Comparison of ENCODE assay signal across 12 mouse cellular contexts in genomic region chr7:92264325-92264724, GRCm38 (mm10).
DNase-seq lines count a peak whose midpoint lies in the region; ATAC-seq and TF ChIP-seq lines count a peak whose summit lies in the region.
"Had no signal": no experiment of that assay in that cellular context is flagged by ENCODE, and none has a peak within 500 bp of the region (broad histone marks: within the 10 kb centered on the region; RNA-seq: fewer than 3 reads in every experiment).

No protein-coding gene starts in this region.

- 84% methylated on average over 3 of the region's 3 CpGs for WGBS in midbrain, embryonic 12.5 days
- 91% methylated on average over 3 of the region's 3 CpGs for WGBS in midbrain, embryonic 10.5 days
- WGBS in cerebellum, adult 2 months, result 8% methylated on average over 3 of the region's 3 CpGs
- WGBS in forebrain, embryonic 16.5 days, result 59% methylated on average over 3 of the region's 3 CpGs
- 49% methylated on average over 3 of the region's 3 CpGs for WGBS in neural tube, embryonic 13.5 days

- no peaks in the 10 kb centered on the region for H3K36me3 ChIP-seq in midbrain, embryonic 12.5 days
- no peaks in the 10 kb centered on the region for H3K36me3 ChIP-seq in midbrain, embryonic 10.5 days
- H3K36me3 ChIP-seq in forebrain, embryonic 16.5 days (ENCODE audit: control insufficient read depth, insufficient read depth), result no peaks in the 10 kb centered on the region
- no peaks in the 10 kb centered on the region for H3K36me3 ChIP-seq in neural tube, embryonic 13.5 days
- H3K36me3 ChIP-seq: heart, embryonic 15.5 days had no signal

- TF ChIP-seq POLR2A in cerebellum, adult 2 months (IDR thresholded peaks at IDR 0.05; ENCODE audit: borderline replicate concordance, insufficient read depth, low read length), result no peak

- no peak for DNase-seq in midbrain, embryonic 10.5 days (ENCODE audit: low spot score)
- DNase-seq in cerebellum, adult 2 months, result peak; percentile 76 to 94
- no peak for DNase-seq in heart, adult 11 months
- no peak for DNase-seq in thymus, postnatal 4 days
- DNase-seq: kidney, postnatal 36 days; spleen, adult 18-20 months had no signal

- no peaks in the 10 kb centered on the region for H3K4me1 ChIP-seq in midbrain, embryonic 12.5 days
- no peaks in the 10 kb centered on the region for H3K4me1 ChIP-seq in midbrain, embryonic 10.5 days
- peaks cover 31% of the 10 kb centered on the region for H3K4me1 ChIP-seq in cerebellum, adult 2 months (ENCODE audit: control insufficient read depth, insufficient read depth, low read length)
- H3K4me1 ChIP-seq in forebrain, embryonic 16.5 days (replicated peaks; ENCODE audit: control insufficient read depth, insufficient read depth, low read length), result peaks cover 10% of the 10 kb centered on the region
- H3K4me1 ChIP-seq in neural tube, embryonic 13.5 days (replicated peaks), result peaks cover 15% of the 10 kb centered on the region
- H3K4me1 ChIP-seq: heart, embryonic 15.5 days had no signal

- no peak overlapping the region for H3K4me3 ChIP-seq in midbrain, embryonic 12.5 days
- H3K4me3 ChIP-seq in midbrain, embryonic 10.5 days, result no peak overlapping the region
- H3K4me3 ChIP-seq in cerebellum, adult 2 months (replicated peaks; ENCODE audit: insufficient read depth, low read depth, low read length), result no peak overlapping the region
- no peak overlapping the region for H3K4me3 ChIP-seq in forebrain, embryonic 16.5 days (replicated peaks; ENCODE audit: low read length)
- H3K4me3 ChIP-seq in neural tube, embryonic 13.5 days, result no peak overlapping the region
- H3K4me3 ChIP-seq: heart, embryonic 15.5 days had no signal

- H3K27me3 ChIP-seq in midbrain, embryonic 12.5 days, result no peaks in the 10 kb centered on the region
- H3K27me3 ChIP-seq in midbrain, embryonic 10.5 days (ENCODE audit: low read depth, poor library complexity, severe bottlenecking), result no peaks in the 10 kb centered on the region
- no peaks in the 10 kb centered on the region for H3K27me3 ChIP-seq in cerebellum, adult 2 months (ENCODE audit: control insufficient read depth, insufficient read depth, low read length)
- H3K27me3 ChIP-seq in forebrain, embryonic 16.5 days (replicated peaks; ENCODE audit: control insufficient read depth, insufficient read depth, low read length), result no peaks in the 10 kb centered on the region
- no peaks in the 10 kb centered on the region for H3K27me3 ChIP-seq in neural tube, embryonic 13.5 days
- H3K27me3 ChIP-seq: CH12.LX; heart, embryonic 15.5 days had no signal

- no peak for TF ChIP-seq CTCF in cerebellum, adult 2 months (IDR thresholded peaks at IDR 0.05; ENCODE audit: borderline replicate concordance, insufficient read depth, low read depth, low read length)

- no peak overlapping the region for H3K27ac ChIP-seq in midbrain, embryonic 12.5 days (replicated peaks)
- H3K27ac ChIP-seq in midbrain, embryonic 10.5 days (replicated peaks), result no peak overlapping the region
- peak overlapping the region; percentile 72; the same call in 1 of the 2 replicates for H3K27ac ChIP-seq in cerebellum, adult 2 months (ENCODE audit: insufficient read depth, low read length)
- peak overlapping the region; percentile 66 for H3K27ac ChIP-seq in forebrain, embryonic 16.5 days (ENCODE audit: low read length)
- peak overlapping the region; percentile 33; the same call in 1 of the 2 replicates for H3K27ac ChIP-seq in neural tube, embryonic 13.5 days (replicated peaks)
- H3K27ac ChIP-seq: heart, embryonic 15.5 days had no signal

- H3K4me2 ChIP-seq in midbrain, embryonic 12.5 days (replicated peaks), result no peak overlapping the region
- no peak overlapping the region for H3K4me2 ChIP-seq in forebrain, embryonic 16.5 days (ENCODE audit: low read length)
- H3K4me2 ChIP-seq in neural tube, embryonic 13.5 days, result no peak overlapping the region
- H3K4me2 ChIP-seq: heart, embryonic 15.5 days; liver, embryonic 11.5 days had no signal

- no peaks in the 10 kb centered on the region for H3K9me3 ChIP-seq in midbrain, embryonic 12.5 days
- no peaks in the 10 kb centered on the region for H3K9me3 ChIP-seq in midbrain, embryonic 10.5 days (replicated peaks)
- H3K9me3 ChIP-seq in forebrain, embryonic 16.5 days (ENCODE audit: control insufficient read depth, low read length), result no peaks in the 10 kb centered on the region
- no peaks in the 10 kb centered on the region for H3K9me3 ChIP-seq in neural tube, embryonic 13.5 days
- H3K9me3 ChIP-seq: heart, embryonic 15.5 days had no signal

- peak; percentile 60; the same call in 1 of the 2 replicates for ATAC-seq in midbrain, embryonic 12.5 days (ENCODE audit: low FRiP score, low read depth)
- peak; percentile 78 for ATAC-seq in forebrain, embryonic 16.5 days
- ATAC-seq in neural tube, embryonic 13.5 days (ENCODE audit: low read depth), result peak; percentile 74; the same call in 1 of the 2 replicates

- H3K9ac ChIP-seq in midbrain, embryonic 12.5 days (replicated peaks), result no peak overlapping the region
- no peak overlapping the region for H3K9ac ChIP-seq in forebrain, embryonic 16.5 days (replicated peaks; ENCODE audit: low read depth, low read length)
- H3K9ac ChIP-seq in neural tube, embryonic 13.5 days, result no peak overlapping the region
- H3K9ac ChIP-seq: heart, embryonic 15.5 days had no signal

Comparison
In these comparisons a context has a peak if more than half of its experiments do, and no peak if none do; other contexts are left out.
1. H3K27ac ChIP-seq: peak in cerebellum, adult 2 months (single experiment), forebrain, embryonic 16.5 days (single experiment) and neural tube, embryonic 13.5 days (single experiment); none in midbrain, embryonic 12.5 days (single experiment) and midbrain, embryonic 10.5 days (single experiment).
2. DNase-seq: peak in cerebellum, adult 2 months (2 of 2); none in midbrain, embryonic 10.5 days (single experiment), heart, adult 11 months (single experiment) and thymus, postnatal 4 days (single experiment).
3. Peak in every context shown above with its lines, with median percentiles within 50 percentile points of each other: ATAC-seq.